Mouse (Mus musculus) ES-E14 (cell line): ENCODE data around the gene Vps45. TPM values are rescaled to one million over a fixed set of nuclear protein-coding genes. Genes with fewer than 3 reads are reported as not detected.

Source experiments
- DNase-seq: peaks from one replicate; pipeline ENCODE4 v3.0.0-alpha.2; 2013; ENCODE audit warnings: low read depth, low spot score
- H3K27ac ChIP-seq: 2 replicates; pipeline ENCODE4 v1.5.1; 2012; ENCODE audit warnings: low read depth, mild to moderate bottlenecking, low read length, moderate library complexity, mixed read lengths; ENCODE audit not compliant: poor library complexity, insufficient read depth, severe bottlenecking
- H3K36me3 ChIP-seq: 2 replicates; pipeline ENCODE4 v1.6.1; 2012; ENCODE audit warnings: mild to moderate bottlenecking, low read length, moderate library complexity, mixed read lengths; ENCODE audit not compliant: control insufficient read depth, poor library complexity, insufficient read depth, severe bottlenecking
- H3K4me1 ChIP-seq, 2 experiments: fragments of 150-350 bp in 1 of 2; sonication (generic) in 1 of 2; 2 replicates each; pipeline ENCODE4 v1.6.1; 2012; ENCODE audit warnings: low read length in 2 of 2, mild to moderate bottlenecking in 1 of 2, mixed read lengths in 1 of 2; ENCODE audit not compliant: control insufficient read depth in 2 of 2, insufficient read depth in 2 of 2, poor library complexity in 1 of 2
- H3K4me3 ChIP-seq, 2 experiments: fragments of 150-350 bp in 1 of 2; sonication (generic) in 1 of 2; 2 replicates each; pipeline ENCODE4 v1.5.1; 2012; ENCODE audit warnings: low read length in 2 of 2, low read depth in 1 of 2, mild to moderate bottlenecking in 1 of 2, mixed read lengths in 1 of 2; ENCODE audit not compliant: insufficient read depth in 1 of 2, poor library complexity in 1 of 2, severe bottlenecking in 1 of 2
- H3K9ac ChIP-seq: 2 replicates; pipeline ENCODE4 v1.6.1; 2012; ENCODE audit warnings: low read depth, mild to moderate bottlenecking, low read length, mixed read lengths; ENCODE audit not compliant: poor library complexity, insufficient read depth, severe bottlenecking
- H3K9me3 ChIP-seq: fragments of 150-350 bp; sonication (generic); 2 replicates; pipeline ENCODE4 v1.6.1; 2012; ENCODE audit warnings: low read depth, mild to moderate bottlenecking, low read length; ENCODE audit not compliant: control insufficient read depth, insufficient read depth
- CHD2 ChIP-seq: IDR thresholded peaks from 2 replicates; pipeline ENCODE4 v1.6.1; 2014; ENCODE audit warnings: mild to moderate bottlenecking, low read depth, low read length, inconsistent platforms
- HCFC1 ChIP-seq: IDR thresholded peaks from 2 replicates; pipeline ENCODE4 v1.6.1; 2012; ENCODE audit warnings: low read length, inconsistent platforms, borderline replicate concordance; ENCODE audit not compliant: insufficient read depth
- MAFK ChIP-seq: IDR thresholded peaks from 2 replicates; pipeline ENCODE4 v1.6.1; 2014; ENCODE audit warnings: mild to moderate bottlenecking, low read depth, low read length, inconsistent platforms; ENCODE audit not compliant: insufficient read depth
- ZC3H11A ChIP-seq: IDR thresholded peaks from 2 replicates; pipeline ENCODE4 v1.6.1; 2012; ENCODE audit warnings: low read depth, mild to moderate bottlenecking, inconsistent platforms, low read length, borderline replicate concordance
- ZNF384 ChIP-seq: IDR thresholded peaks from 2 replicates; pipeline ENCODE4 v1.6.1; 2012; ENCODE audit warnings: low read depth, low read length, inconsistent platforms
- in situ Hi-C, 2 experiments: fragments of 600-800 bp; cut with MboI; formaldehyde crosslinking; loops; one replicate each; pipeline ENCODE4 v1.15.1; 2025; ENCODE audit warnings: low sequenced_read_pairs in 2 of 2, inconsistent platforms in 1 of 2; ENCODE audit not compliant: unreplicated experiment in 2 of 2
- total RNA-seq: library from RNA; depleted of rRNA; stranded (reverse); fragments of 300-350 nt; gene quantifications from 2 replicates; pipeline ENCODE4 v1.2.3, GENCODE M21; 2012

Vps45 gene
- total RNA-seq, 1 experiment = 11.9 TPM

- Histone ChIP-seq H3K36me3 (no peaks in the 10 kb centered on the region), H3K9ac (no peak overlapping the region), H3K27ac (no peak overlapping the region), H3K9me3 (no peaks in the 10 kb centered on the region), H3K4me1 (no peaks in the 10 kb centered on the region; a peak in 1 of 4 replicates), H3K4me3 (no peak overlapping the region)
- in situ Hi-C loops = no loop called here
- no peak for DNase-seq
- no peak for TF ChIP-seq HCFC1
- TF ChIP-seq ZNF384 = no peak
- no peak for TF ChIP-seq CHD2
- TF ChIP-seq ZC3H11A = no peak
- TF ChIP-seq MAFK = no peak
Measured at GRCm38 (mm10) chr3:96033046-96033445, 25.2 kb downstream of the Vps45 start.

GRCm38 (mm10) chr3:96032652-96033017 is 25.6 kb downstream of the Vps45 start:
- no peak for DNase-seq
- H3K27ac ChIP-seq = no peak overlapping the region
- TF ChIP-seq ZC3H11A = no peak
- no peak for TF ChIP-seq HCFC1
- no peak for TF ChIP-seq CHD2
- no peak for TF ChIP-seq ZNF384
- TF ChIP-seq MAFK = no peak
- H3K4me3 ChIP-seq = no peak overlapping the region
- no peaks in the 10 kb centered on the region for H3K36me3 ChIP-seq
- no peaks in the 10 kb centered on the region for H3K9me3 ChIP-seq
- in situ Hi-C loops = no loop called here
- no peak overlapping the region for H3K9ac ChIP-seq
- H3K4me1 ChIP-seq = no peaks in the 10 kb centered on the region; a peak in 1 of 4 replicates

GRCm38 (mm10) chr3:96031991-96032651 is 26.1 kb downstream of the Vps45 start:
- no peak for TF ChIP-seq HCFC1
- no peak for TF ChIP-seq CHD2
- no peak for TF ChIP-seq ZNF384
- no peak for TF ChIP-seq ZC3H11A
- TF ChIP-seq MAFK = no peak
- Histone ChIP-seq H3K4me1 (no peaks in the 10 kb centered on the region; a peak in 1 of 4 replicates), H3K36me3 (no peaks in the 10 kb centered on the region), H3K9me3 (no peaks in the 10 kb centered on the region), H3K9ac (no peak overlapping the region), H3K4me3 (no peak overlapping the region), H3K27ac (no peak overlapping the region)
- in situ Hi-C loops = no loop called here
- no peak for DNase-seq

- H3K9ac ChIP-seq = no peak overlapping the region
- no peaks in the 10 kb centered on the region; a peak in 1 of 4 replicates for H3K4me1 ChIP-seq
- TF ChIP-seq ZC3H11A = no peak
- no peak for TF ChIP-seq HCFC1
- TF ChIP-seq CHD2 = no peak
- TF ChIP-seq ZNF384 = no peak
- no peak for TF ChIP-seq MAFK
- DNase-seq = no peak
- no peaks in the 10 kb centered on the region for H3K36me3 ChIP-seq
- no peak overlapping the region for H3K27ac ChIP-seq
- no peak overlapping the region for H3K4me3 ChIP-seq
- in situ Hi-C loops = no loop called here
- H3K9me3 ChIP-seq = no peaks in the 10 kb centered on the region
Measured at GRCm38 (mm10) chr3:96029766-96030165, 28.5 kb downstream of the Vps45 start.

- Histone ChIP-seq H3K4me3 (no peak overlapping the region), H3K4me1 (no peaks in the 10 kb centered on the region; a peak in 1 of 4 replicates), H3K9me3 (no peaks in the 10 kb centered on the region), H3K27ac (no peak overlapping the region), H3K9ac (no peak overlapping the region), H3K36me3 (no peaks in the 10 kb centered on the region)
- in situ Hi-C loops = no loop called here
- TF ChIP-seq ZNF384 (no peak), CHD2 (no peak), ZC3H11A (no peak), HCFC1 (no peak), MAFK (no peak)
- no peak for DNase-seq
Measured at GRCm38 (mm10) chr3:96029336-96029735, 28.9 kb downstream of the Vps45 start.
